Mouse (Mus musculus) midbrain, embryonic 16.5 days (tissue): ENCODE results near the gene Ogfod2. TPM values are rescaled to one million over a fixed set of nuclear protein-coding genes. Genes with fewer than 3 reads are reported as not detected.

ENCODE experiments used
- ATAC-seq: fragments of 200-750 bp; cut with Nextera tagmentation; 2 replicates; pipeline ENCODE4 v1.8.0; 2017; ENCODE audit warnings: moderate TSS enrichment
- H3K27ac ChIP-seq: fragments of 300-500 bp; sonication (generic); 2 replicates; pipeline ENCODE4 v1.5.1; 2014; ENCODE audit warnings: mild to moderate bottlenecking, low read length, mixed read lengths
- H3K27me3 ChIP-seq: fragments of 300-500 bp; sonication (generic); 2 replicates; pipeline ENCODE4 v1.6.1; 2014; ENCODE audit warnings: low read depth, low read length, mixed read lengths; ENCODE audit not compliant: control insufficient read depth, insufficient read depth
- H3K36me3 ChIP-seq: fragments of 300-500 bp; sonication (generic); 2 replicates; pipeline ENCODE4 v1.6.1; 2014; ENCODE audit warnings: mild to moderate bottlenecking, low read length, moderate library complexity, mixed read lengths; ENCODE audit not compliant: control insufficient read depth, insufficient read depth
- H3K4me1 ChIP-seq: fragments of 300-500 bp; sonication (generic); 2 replicates; pipeline ENCODE4 v1.6.1; 2014; ENCODE audit warnings: mild to moderate bottlenecking, low read length, mixed read lengths; ENCODE audit not compliant: control insufficient read depth, insufficient read depth
- H3K4me2 ChIP-seq: fragments of 300-500 bp; sonication (generic); 2 replicates; pipeline ENCODE4 v1.6.1; 2014; ENCODE audit warnings: mild to moderate bottlenecking, low read length, mixed read lengths
- H3K4me3 ChIP-seq: fragments of 300-500 bp; sonication (generic); 2 replicates; pipeline ENCODE4 v1.5.1; 2014; ENCODE audit warnings: low read depth, mild to moderate bottlenecking, low read length, moderate library complexity, mixed read lengths
- H3K9ac ChIP-seq: fragments of 300-500 bp; sonication (generic); 2 replicates; pipeline ENCODE4 v1.6.1; 2014; ENCODE audit warnings: low read depth, low read length, mixed read lengths
- H3K9me3 ChIP-seq: fragments of 300-500 bp; sonication (generic); replicated peaks from 2 replicates; pipeline ENCODE4 v1.6.1; 2014; ENCODE audit warnings: mild to moderate bottlenecking, low read length, mixed read lengths; ENCODE audit not compliant: control insufficient read depth, poor library complexity, severe bottlenecking
- WGBS: fragments of 180-500 bp; shearing (Covaris S2); extraction: QIAGEN DNeasy Blood & Tissue Kit; methylation state at CpG from one replicate; pipeline ENCODE4 v1.1.7; 2014; 5-methylcytosine and 5-hydroxymethylcytosine counted together
- polyA plus RNA-seq: library from polyadenylated mRNA; unstranded; fragments of >200 nt; fragmentation: Nextera tagmentation; extraction: Ambion mirVana; gene quantifications from 2 replicates; pipeline ENCODE4 v1.2.1, GENCODE M21; 2015

Ogfod2 gene
- polyA plus RNA-seq, 1 experiment from 2014 or later, result 43.7 TPM

- 89% methylated on average over 23 of the region's 23 CpGs for WGBS
Observed at GRCm38 (mm10) chr5:124089868-124090267, 22.2 kb upstream of the Ogfod2 start.

GRCm38 (mm10) chr5:124091951-124092406 lies 20.1 kb upstream of the Ogfod2 start:
- Histone ChIP-seq H3K9ac (no peak overlapping the region), H3K9me3 (no peaks in the 10 kb centered on the region), H3K27ac (no peak overlapping the region), H3K4me2 (no peak overlapping the region), H3K4me1 (no peaks in the 10 kb centered on the region), H3K27me3 (no peaks in the 10 kb centered on the region; the same call in 1 of the 2 replicates), H3K4me3 (no peak overlapping the region), H3K36me3 (peaks cover 3% of the 10 kb centered on the region; the same call in 1 of the 2 replicates)
- no peak for ATAC-seq
- 72% methylated on average over 9 of the region's 9 CpGs for WGBS

More at GRCm38 (mm10) chr5:124089868-124090267, 22.2 kb upstream of the Ogfod2 start:
- H3K9ac ChIP-seq, result no peak overlapping the region
- H3K4me2 ChIP-seq, result no peak overlapping the region
- H3K27ac ChIP-seq, result no peak overlapping the region
- no peaks in the 10 kb centered on the region for H3K9me3 ChIP-seq
- no peak for ATAC-seq
- no peak overlapping the region for H3K4me3 ChIP-seq
- H3K4me1 ChIP-seq, result no peaks in the 10 kb centered on the region
- H3K27me3 ChIP-seq, result no peaks in the 10 kb centered on the region; the same call in 1 of the 2 replicates
- H3K36me3 ChIP-seq, result peaks cover 3% of the 10 kb centered on the region; the same call in 1 of the 2 replicates

GRCm38 (mm10) chr5:124093120-124093794 lies 18.8 kb upstream of the Ogfod2 start:
- no peak for ATAC-seq
- WGBS, result 79% methylated on average over 11 of the region's 11 CpGs

GRCm38 (mm10) chr5:124093852-124094604 lies 18.1 kb upstream of the Ogfod2 start:
- 83% methylated on average over 12 of the region's 12 CpGs for WGBS
- no peaks in the 10 kb centered on the region for H3K27me3 ChIP-seq
- H3K4me1 ChIP-seq, result no peaks in the 10 kb centered on the region
- H3K4me3 ChIP-seq, result no peak overlapping the region
- no peak overlapping the region for H3K27ac ChIP-seq
- ATAC-seq, result no peak
- H3K9me3 ChIP-seq, result no peaks in the 10 kb centered on the region
- no peak overlapping the region; the same call in 1 of the 2 replicates for H3K9ac ChIP-seq
- peak overlapping the region; percentile 63; the same call in 1 of the 2 replicates for H3K4me2 ChIP-seq
- H3K36me3 ChIP-seq, result peaks cover 3% of the 10 kb centered on the region; the same call in 1 of the 2 replicates

More at GRCm38 (mm10) chr5:124093120-124093794, 18.8 kb upstream of the Ogfod2 start:
- Histone ChIP-seq H3K4me3 (no peak overlapping the region), H3K9me3 (no peaks in the 10 kb centered on the region), H3K36me3 (peaks cover 3% of the 10 kb centered on the region; the same call in 1 of the 2 replicates), H3K4me2 (peak overlapping the region; percentile 8; the same call in 1 of the 2 replicates), H3K4me1 (no peaks in the 10 kb centered on the region), H3K9ac (no peak overlapping the region; the same call in 1 of the 2 replicates), H3K27ac (no peak overlapping the region), H3K27me3 (no peaks in the 10 kb centered on the region)

- no peaks in the 10 kb centered on the region for H3K4me1 ChIP-seq
- no peaks in the 10 kb centered on the region for H3K9me3 ChIP-seq
- no peaks in the 10 kb centered on the region for H3K27me3 ChIP-seq
- no peaks in the 10 kb centered on the region for H3K36me3 ChIP-seq
- H3K4me3 ChIP-seq, result peak overlapping the region; percentile 61
- ATAC-seq, result peak; percentile 70
- peak overlapping the region; percentile 63 for H3K4me2 ChIP-seq
- H3K27ac ChIP-seq, result 0 out of 2 replicates have a peak overlapping the region, but pooled peaks have one; percentile 23
- WGBS, result 11% methylated on average over 19 of the region's 19 CpGs
- peak overlapping the region; percentile 77 for H3K9ac ChIP-seq
Observed at GRCm38 (mm10) chr5:124095077-124095581, 17.0 kb upstream of the Ogfod2 start.

- peak within 1 kb of the TSS; percentile 61 for H3K4me3 ChIP-seq
- H3K9me3 ChIP-seq, result no peaks in the 10 kb centered on the region
- H3K4me2 ChIP-seq, result peak within 1 kb of the TSS; percentile 63
- WGBS, result 2% methylated on average over 42 of the region's 42 CpGs
- 0 out of 2 replicates have a peak within 1 kb of the TSS, but pooled peaks have one; percentile 23 for H3K27ac ChIP-seq
- no peaks in the 10 kb centered on the region for H3K36me3 ChIP-seq
- H3K9ac ChIP-seq, result peak within 1 kb of the TSS; percentile 77
- peak; percentile 82 for ATAC-seq
- H3K27me3 ChIP-seq, result no peaks in the 10 kb centered on the region
- H3K4me1 ChIP-seq, result no peaks in the 10 kb centered on the region
Observed at GRCm38 (mm10) chr5:124095596-124096232, 16.4 kb upstream of the Ogfod2 start, which contains the start of gene Abcb9. Gene Abcb9, minus strand, starts transcription at chr5:124095798.

- Histone ChIP-seq H3K9me3 (no peaks in the 10 kb centered on the region), H3K36me3 (no peaks in the 10 kb centered on the region), H3K4me1 (no peaks in the 10 kb centered on the region), H3K4me2 (no peak overlapping the region), H3K9ac (no peak overlapping the region), H3K27me3 (no peaks in the 10 kb centered on the region), H3K4me3 (no peak overlapping the region), H3K27ac (no peak overlapping the region)
- ATAC-seq, result no peak
- 86% methylated on average over 2 of the region's 2 CpGs for WGBS
Observed at GRCm38 (mm10) chr5:124098923-124099322, 13.2 kb upstream of the Ogfod2 start.

- H3K9me3 ChIP-seq, result no peaks in the 10 kb centered on the region
- 87% methylated on average over 11 of the region's 11 CpGs for WGBS
- no peak for ATAC-seq
- no peak overlapping the region for H3K4me3 ChIP-seq
- no peaks in the 10 kb centered on the region for H3K36me3 ChIP-seq
- H3K27me3 ChIP-seq, result no peaks in the 10 kb centered on the region
- no peak overlapping the region for H3K9ac ChIP-seq
- no peak overlapping the region for H3K4me2 ChIP-seq
- H3K27ac ChIP-seq, result no peak overlapping the region
- H3K4me1 ChIP-seq, result no peaks in the 10 kb centered on the region
Observed at GRCm38 (mm10) chr5:124100128-124101044, 11.7 kb upstream of the Ogfod2 start.
